Mouse (Mus musculus) forebrain, embryonic 10.5 days (tissue): Measurements from ENCODE around the gene Stxbp3. TPM values are rescaled to one million over a fixed set of nuclear protein-coding genes. Genes with fewer than 3 reads are reported as not detected.

Experiments
- DNase-seq: peaks from one replicate; pipeline ENCODE4 v3.0.0-alpha.2; 2017; ENCODE audit warnings: low spot score; ENCODE audit errors: extremely low spot score
- H3K27ac ChIP-seq: fragments of 300-500 bp; sonication (generic); 2 replicates; pipeline ENCODE4 v1.5.1; 2016; ENCODE audit warnings: mild to moderate bottlenecking
- H3K27me3 ChIP-seq: fragments of 300-500 bp; sonication (generic); 2 replicates; pipeline ENCODE4 v1.6.1; 2016; ENCODE audit warnings: mild to moderate bottlenecking; ENCODE audit not compliant: poor library complexity, severe bottlenecking
- H3K36me3 ChIP-seq: fragments of 300-500 bp; sonication (generic); replicated peaks from 2 replicates; pipeline ENCODE4 v1.6.1; 2016; ENCODE audit warnings: mild to moderate bottlenecking, moderate library complexity
- H3K4me1 ChIP-seq: fragments of 300-500 bp; sonication (generic); 2 replicates; pipeline ENCODE4 v1.6.1; 2016
- H3K4me3 ChIP-seq: fragments of 300-500 bp; sonication (generic); 2 replicates; pipeline ENCODE4 v1.5.1; 2016; ENCODE audit warnings: mild to moderate bottlenecking, moderate library complexity
- H3K9me3 ChIP-seq: fragments of 300-500 bp; sonication (generic); 2 replicates; pipeline ENCODE4 v1.6.1; 2016; ENCODE audit warnings: mild to moderate bottlenecking, moderate library complexity
- WGBS: fragments of 180-500 bp; shearing (Covaris S2); methylation state at CpG from one replicate; pipeline ENCODE4 v1.1.7; 2016; 5-methylcytosine and 5-hydroxymethylcytosine counted together
- polyA plus RNA-seq: library from polyadenylated mRNA; unstranded; fragments of >200 nt; fragmentation: Nextera tagmentation; extraction: Ambion mirVana; gene quantifications from 2 replicates; pipeline ENCODE4 v1.2.1, GENCODE M21; 2016

The Stxbp3 gene
- polyA plus RNA-seq, 1 experiment from 2014 or later: 23.9 TPM

DNA sequence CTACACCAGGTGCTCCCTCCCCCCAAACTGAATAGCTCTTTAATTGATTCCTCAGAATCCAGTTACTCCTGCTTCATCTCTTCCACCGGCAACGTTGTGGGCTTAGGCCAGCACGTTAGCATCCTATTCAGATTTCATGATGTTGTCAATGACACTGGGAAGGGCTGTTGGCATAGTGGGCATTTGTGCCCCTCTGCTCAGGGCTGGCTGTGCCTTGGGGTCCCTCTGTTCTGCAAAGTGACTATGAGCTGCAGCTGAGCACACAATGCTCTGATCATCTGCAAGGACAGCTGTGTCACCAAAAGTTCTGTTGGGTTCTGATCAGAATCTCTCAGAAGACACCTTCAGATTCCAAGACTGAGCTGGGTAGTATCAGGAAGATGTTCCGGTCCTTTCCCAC lies 96.3 kb downstream of the Stxbp3 start:
- Histone ChIP-seq H3K36me3 (no peaks in the 10 kb centered on the region), H3K4me3 (no peak overlapping the region), H3K27ac (no peak overlapping the region), H3K9me3 (no peaks in the 10 kb centered on the region), H3K27me3 (no peaks in the 10 kb centered on the region), H3K4me1 (peaks cover 5% of the 10 kb centered on the region; the same call in 1 of the 2 replicates)
- WGBS: 88% methylated on average over 4 of the region's 4 CpGs
- no peak for DNase-seq

Other genes with a start within 250 kb of the Stxbp3 start
- gene Wdr47, start 249.2 kb downstream of the Stxbp3 start, polyA plus RNA-seq: 14.9 TPM in 2 replicates
- gene Clcc1, start 186.6 kb downstream of the Stxbp3 start, polyA plus RNA-seq: 73.0 and 73.6 TPM in 2 replicates
- gene Gpsm2, start 118.2 kb downstream of the Stxbp3 start, polyA plus RNA-seq: 103 and 104 TPM in 2 replicates
- gene Aknad1, start 100.9 kb downstream of the Stxbp3 start, polyA plus RNA-seq: not detected in 2 replicates
- gene Fndc7, start 49.5 kb upstream of the Stxbp3 start, polyA plus RNA-seq: not detected in 2 replicates
- 67.5 and 78.3 TPM in 2 replicates for gene Prpf38b, start 71.2 kb upstream of the Stxbp3 start, polyA plus RNA-seq
- gene Henmt1, start 99.3 kb upstream of the Stxbp3 start, polyA plus RNA-seq: 0.37 and 0.88 TPM in 2 replicates
- not detected in 2 replicates for gene Gm9857, start 99.9 kb upstream of the Stxbp3 start, polyA plus RNA-seq
- gene Fam102b, start 187.1 kb upstream of the Stxbp3 start, polyA plus RNA-seq: 3.2 and 3.5 TPM in 2 replicates
- not detected in 2 replicates for gene Slc25a54, start 239.9 kb upstream of the Stxbp3 start, polyA plus RNA-seq